Mouse (Mus musculus) left cerebral cortex, adult 8-10 months (tissue): ENCODE measurements around the gene Mroh2a. TPM values are rescaled to one million over a fixed set of nuclear protein-coding genes. Genes with fewer than 3 reads are reported as not detected.

Experiments used
- DNase-seq, 2 experiments: peaks; one replicate each; pipeline ENCODE4 v3.0.0; 2022; ENCODE audit warnings: low spot score in 2 of 2
- total RNA-seq, 4 experiments: library from RNA; stranded (reverse); gene quantifications; 2 replicates each; pipeline ENCODE4 v1.2.4; 2022

The Mroh2a gene
- total RNA-seq, 4 experiments from 2014 or later = 0.07 to 0.40 (median 0.18) TPM; not detected in 1

GRCm38 (mm10) chr1:88235046-88235893, 8.5 kb downstream of the Mroh2a start:
- DNase-seq = no peak

GRCm38 (mm10) chr1:88235894-88236415, 9.2 kb downstream of the Mroh2a start:
- DNase-seq = no peak

GRCm38 (mm10) chr1:88237311-88237710, 10.5 kb downstream of the Mroh2a start:
- no peak for DNase-seq

DNA sequence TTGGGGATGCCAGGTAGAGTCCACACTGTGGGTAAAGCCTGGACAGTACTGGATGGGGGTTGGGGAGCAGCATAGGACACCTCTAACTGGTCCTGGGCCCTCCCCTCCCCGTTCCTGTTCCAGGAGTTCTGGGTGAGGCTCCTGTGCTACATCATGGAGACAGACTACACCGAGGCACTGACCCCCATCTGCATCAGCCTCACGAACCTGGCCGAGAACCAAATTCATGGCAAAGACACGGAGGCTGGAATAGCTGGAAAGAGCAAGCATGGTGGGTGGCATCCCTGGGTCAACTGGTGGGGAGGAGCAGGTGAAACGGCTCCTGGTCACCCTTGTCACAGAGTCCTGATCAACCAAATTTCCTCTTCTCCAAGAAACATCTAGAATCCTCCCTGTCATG, 12.0 kb downstream of the Mroh2a start:
- no peak for DNase-seq

GRCm38 (mm10) chr1:88240072-88240471, 13.3 kb downstream of the Mroh2a start:
- no peak for DNase-seq

- DNase-seq = no peak
These were observed 13.8 kb downstream of the Mroh2a start for GRCm38 (mm10) chr1:88240579-88240978.

DNA sequence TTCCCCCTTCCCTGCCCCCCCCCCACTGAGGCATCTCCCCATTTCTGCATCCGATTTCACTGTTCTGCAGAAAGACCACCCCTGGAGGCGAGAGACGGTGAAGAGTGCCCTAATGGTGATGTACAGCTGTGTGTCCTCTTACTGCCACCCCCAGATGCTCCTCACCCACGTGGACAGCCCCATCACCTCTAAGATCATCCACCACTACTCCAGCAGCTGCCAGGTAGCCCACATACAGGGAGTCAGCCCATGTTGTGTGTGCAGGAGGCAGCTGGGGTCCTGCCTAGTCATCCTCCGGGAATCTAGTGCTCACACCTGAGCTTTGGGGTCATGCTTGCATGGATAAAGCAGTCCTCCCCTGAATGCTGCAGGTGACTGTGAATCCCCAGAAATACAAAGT, 17.1 kb downstream of the Mroh2a start:
- DNase-seq = no peak

DNA sequence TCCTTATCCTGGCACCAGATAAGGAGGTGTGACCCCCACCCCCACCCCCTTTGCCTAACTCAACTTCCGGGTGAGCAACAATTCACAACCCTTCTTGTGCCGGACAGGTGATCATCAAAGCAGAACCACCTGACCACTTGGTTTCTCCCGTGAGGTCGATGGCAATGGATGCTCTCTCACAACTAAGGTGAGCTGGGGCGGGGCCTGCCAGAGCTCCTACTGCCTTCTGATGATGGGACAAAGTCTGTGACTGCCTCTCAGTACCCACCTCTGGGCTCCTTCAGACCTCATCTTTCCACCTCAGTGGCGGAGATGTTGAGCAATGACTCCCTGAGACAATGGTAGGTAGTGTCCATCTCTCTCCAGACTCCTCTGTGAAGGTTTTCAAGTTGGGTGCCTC, 19.1 kb downstream of the Mroh2a start:
- DNase-seq = no peak

DNA sequence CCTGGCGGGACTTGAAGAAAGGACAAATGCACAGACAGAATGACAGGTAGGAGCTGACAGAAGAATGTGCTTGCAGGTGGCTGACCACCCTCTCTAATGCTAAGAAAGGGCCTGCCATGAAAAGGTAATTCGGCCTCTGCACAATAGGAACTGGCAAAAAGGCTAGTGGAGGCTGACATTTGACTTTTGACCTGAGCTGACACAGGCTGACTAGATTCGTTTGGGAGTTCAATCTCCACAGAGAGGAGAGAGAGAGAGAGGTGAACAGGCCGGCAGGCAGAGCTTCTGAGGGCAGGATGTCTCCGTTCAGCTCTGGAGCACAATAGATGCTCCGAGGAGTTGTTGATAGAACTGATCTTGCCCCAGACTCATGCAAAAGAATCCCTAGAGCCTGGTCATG, 19.6 kb downstream of the Mroh2a start:
- DNase-seq = no peak

GRCm38 (mm10) chr1:88247660-88248059, 20.9 kb downstream of the Mroh2a start:
- no peak for DNase-seq

DNA sequence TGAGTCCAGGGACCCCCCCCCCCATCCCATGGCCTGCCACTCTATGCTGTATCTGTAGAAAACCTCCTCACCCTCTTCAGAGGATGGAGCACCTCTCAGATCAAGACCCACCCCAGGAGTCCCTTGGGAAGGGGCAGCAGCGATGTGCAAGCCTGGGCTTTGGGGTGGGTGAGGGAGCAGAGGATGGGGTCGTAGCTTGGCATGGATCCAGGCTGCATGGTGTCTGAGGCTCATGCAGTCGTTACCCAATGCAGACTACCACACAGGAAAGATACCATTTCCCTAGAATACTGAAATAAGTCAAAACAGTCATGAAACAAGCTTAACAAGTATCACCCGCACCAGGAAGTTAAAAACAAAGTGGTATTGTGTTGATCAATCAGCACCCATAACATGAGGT, 21.9 kb downstream of the Mroh2a start:
- DNase-seq = no peak

DNA sequence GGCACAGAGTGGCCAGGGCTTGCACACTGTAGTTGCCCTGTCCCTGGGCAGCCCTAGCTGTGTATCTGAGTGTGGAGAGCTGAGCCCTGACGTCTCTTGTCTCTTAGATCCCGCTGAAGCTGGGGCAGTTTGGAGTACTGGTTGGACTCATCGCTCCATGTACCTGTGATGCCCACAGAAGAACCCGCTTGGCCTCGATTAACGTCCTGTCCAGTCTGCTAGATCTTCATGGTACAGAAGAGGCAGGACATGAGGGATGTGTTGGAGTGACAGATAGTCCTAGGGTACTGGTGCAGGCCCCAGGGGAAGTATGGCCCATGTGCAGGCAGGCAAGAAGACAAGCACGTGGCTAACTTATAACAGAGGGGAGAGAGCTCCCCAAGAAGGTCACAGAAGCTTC, 22.8 kb downstream of the Mroh2a start:
- no peak for DNase-seq

- no peak for DNase-seq
These were observed 23.2 kb downstream of the Mroh2a start for GRCm38 (mm10) chr1:88250023-88250422.

GRCm38 (mm10) chr1:88253106-88253505, 26.3 kb downstream of the Mroh2a start:
- DNase-seq = no peak

DNA sequence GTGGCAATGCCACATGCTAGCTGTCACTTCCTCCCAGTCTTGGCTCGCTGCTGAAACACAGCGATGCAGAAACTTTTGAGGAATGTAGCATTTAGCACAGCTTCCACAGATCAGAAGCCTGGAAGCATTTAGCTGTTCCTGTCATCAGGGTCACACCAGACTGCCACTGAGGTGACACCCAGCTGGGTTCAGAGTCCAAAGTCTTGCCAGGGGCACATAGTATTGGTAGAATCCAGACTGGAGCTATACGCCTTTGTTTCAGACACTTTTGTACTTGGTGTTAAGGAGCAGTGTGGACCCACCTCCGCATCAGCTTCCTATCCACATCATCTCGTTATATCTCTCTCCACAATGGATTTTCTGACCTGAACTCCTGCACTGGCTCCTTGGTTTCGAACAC, 26.8 kb downstream of the Mroh2a start:
- DNase-seq = no peak

GRCm38 (mm10) chr1:88254793-88255465, 28.1 kb downstream of the Mroh2a start:
- DNase-seq = no peak

GRCm38 (mm10) chr1:88255466-88255857, 28.7 kb downstream of the Mroh2a start:
- DNase-seq = no peak

GRCm38 (mm10) chr1:88255989-88256754, 29.4 kb downstream of the Mroh2a start:
- no peak for DNase-seq

DNA sequence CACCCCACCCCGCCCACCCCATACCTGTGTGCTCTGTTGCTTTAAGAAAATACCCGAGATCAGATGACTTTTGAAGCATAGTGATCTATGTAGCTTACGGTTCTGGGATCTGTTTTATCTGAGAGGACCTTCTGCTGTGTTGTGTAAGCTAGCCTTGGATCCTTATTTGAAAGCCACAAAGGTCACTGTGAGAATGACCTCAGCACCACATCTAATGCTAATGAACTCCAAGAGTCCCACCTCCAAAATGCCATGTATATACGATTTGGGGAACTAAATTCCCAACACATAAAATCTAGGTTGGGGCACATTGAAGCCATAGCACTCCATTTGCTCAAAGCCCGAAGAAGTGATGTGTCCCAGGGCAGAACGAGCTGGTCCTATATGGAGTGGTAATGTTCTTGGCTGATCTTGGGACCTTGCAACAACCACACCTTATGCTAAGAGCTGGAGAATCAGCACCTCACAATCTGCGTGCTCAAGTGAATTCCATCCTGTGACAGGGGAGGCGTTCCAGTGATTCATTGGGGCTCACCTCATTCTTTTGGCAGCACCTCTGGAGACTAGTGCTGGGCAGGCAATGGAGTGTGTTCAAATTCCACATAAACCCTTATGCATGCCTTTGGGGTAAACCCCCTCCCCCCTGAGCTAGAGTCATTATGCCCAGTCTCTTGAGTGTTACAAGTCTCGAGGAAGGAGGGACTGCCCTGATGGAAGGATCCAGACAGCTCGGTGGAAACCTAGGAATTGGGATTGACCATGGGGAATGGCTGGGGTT, 30.3 kb downstream of the Mroh2a start:
- no peak for DNase-seq

DNA sequence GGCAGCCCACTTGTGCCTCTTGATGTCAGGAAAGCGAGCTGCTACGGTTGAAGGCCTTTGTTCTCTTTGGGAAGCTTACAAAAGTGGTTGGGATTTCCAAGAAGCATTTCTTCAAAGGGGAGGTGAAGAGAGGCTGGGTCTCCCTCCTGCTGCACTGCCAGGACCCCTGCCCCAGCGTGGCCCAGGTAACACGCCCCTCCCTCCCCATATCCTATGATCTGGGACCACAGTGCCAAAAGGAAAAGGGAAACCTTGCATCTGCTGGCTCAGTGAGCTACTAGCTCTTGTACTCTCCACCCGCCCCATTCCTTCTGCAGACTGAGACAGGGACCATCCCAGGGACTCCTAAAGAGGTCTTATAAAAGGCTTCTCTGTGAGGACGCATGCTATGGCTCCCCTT, 30.9 kb downstream of the Mroh2a start:
- DNase-seq = no peak

GRCm38 (mm10) chr1:88258361-88258760, 31.6 kb downstream of the Mroh2a start:
- no peak for DNase-seq
